Mouse (Mus musculus): ENCODE results near the gene Bicdl1. TPM values are rescaled to one million over a fixed set of nuclear protein-coding genes. Genes with fewer than 3 reads are reported as not detected.

Gene Bicdl1
- polyA plus RNA-seq, 1 experiment from 2014 or later = 10.7 TPM

DNA sequence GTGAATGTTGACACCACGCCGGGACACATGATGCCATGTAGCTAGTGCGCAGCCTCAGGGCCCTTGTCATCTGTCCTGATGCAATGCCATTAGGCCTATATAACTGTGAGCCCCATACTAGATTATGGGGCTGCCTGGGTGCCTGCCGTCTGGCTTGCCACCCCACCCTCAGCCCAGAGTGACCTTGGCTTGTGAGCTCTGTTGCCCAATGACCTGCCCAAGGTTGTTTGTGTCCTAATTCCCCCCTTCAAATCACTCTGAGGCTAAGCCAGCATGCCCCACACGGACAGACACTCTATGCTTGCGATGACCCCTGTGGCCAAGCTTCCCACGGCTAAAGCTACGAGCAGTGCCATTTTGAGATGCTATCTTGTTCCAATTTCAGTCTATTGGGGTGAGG lies 81.7 kb downstream of the Bicdl1 start:
- H3K9ac ChIP-seq = no peak overlapping the region

DNA sequence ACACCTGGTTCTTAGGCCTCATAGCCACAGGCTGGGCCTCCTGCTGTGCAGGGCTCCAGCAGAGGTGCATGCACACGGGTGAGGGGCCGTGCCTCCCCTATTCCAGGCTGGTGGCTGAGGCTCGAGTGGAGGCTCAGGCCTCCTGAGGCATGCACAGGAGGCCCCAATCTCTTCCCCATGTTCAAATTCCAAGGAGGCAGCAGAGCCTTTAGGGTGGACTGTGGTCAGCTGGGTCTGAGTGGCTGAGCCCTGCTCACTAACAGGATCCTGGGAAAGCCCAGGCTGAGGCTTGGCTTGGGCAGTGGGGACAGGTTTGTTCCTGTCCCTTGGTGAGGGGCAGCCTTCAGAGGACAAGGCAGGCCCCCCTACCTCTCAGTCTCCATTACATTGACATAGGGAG lies 82.5 kb downstream of the Bicdl1 start:
- Histone ChIP-seq H3K36me3 (ENCODE audit: insufficient read depth) (peaks cover 39% of the 10 kb centered on the region), H3K27me3 (ENCODE audit: insufficient read depth, low read length) (no peaks in the 10 kb centered on the region), H3K4me1 (ENCODE audit: insufficient read depth) (no peaks in the 10 kb centered on the region), H3K4me3 (ENCODE audit: low read depth, low read length) (no peak overlapping the region), H3K4me2 (no peak overlapping the region), H3K27ac (ENCODE audit: low read depth) (no peak overlapping the region), H3K9ac (no peak overlapping the region), H3K9me3 (ENCODE audit: low read depth, low read length) (no peaks in the 10 kb centered on the region)
- no peak for ATAC-seq (ENCODE audit: insufficient read depth)
- DNase-seq = no peak
- 66% methylated on average over 3 of the region's 3 CpGs for WGBS
- no peak for TF ChIP-seq CTCF (IDR thresholded peaks at IDR 0.05; ENCODE audit: low read depth)

More for the DNA sequence above, 81.7 kb downstream of the Bicdl1 start:
- Histone ChIP-seq H3K4me3 (ENCODE audit: low read depth, low read length) (no peak overlapping the region), H3K4me1 (ENCODE audit: insufficient read depth) (no peaks in the 10 kb centered on the region), H3K27me3 (ENCODE audit: insufficient read depth, low read length) (no peaks in the 10 kb centered on the region), H3K27ac (ENCODE audit: low read depth) (no peak overlapping the region), H3K4me2 (no peak overlapping the region), H3K9me3 (ENCODE audit: low read depth, low read length) (no peaks in the 10 kb centered on the region), H3K36me3 (ENCODE audit: insufficient read depth) (peaks cover 31% of the 10 kb centered on the region)
- TF ChIP-seq CTCF (IDR thresholded peaks at IDR 0.05; ENCODE audit: low read depth) = no peak
- ATAC-seq (ENCODE audit: insufficient read depth) = no peak
- 80% methylated on average over 8 of the region's 8 CpGs for WGBS
- no peak for DNase-seq

DNA sequence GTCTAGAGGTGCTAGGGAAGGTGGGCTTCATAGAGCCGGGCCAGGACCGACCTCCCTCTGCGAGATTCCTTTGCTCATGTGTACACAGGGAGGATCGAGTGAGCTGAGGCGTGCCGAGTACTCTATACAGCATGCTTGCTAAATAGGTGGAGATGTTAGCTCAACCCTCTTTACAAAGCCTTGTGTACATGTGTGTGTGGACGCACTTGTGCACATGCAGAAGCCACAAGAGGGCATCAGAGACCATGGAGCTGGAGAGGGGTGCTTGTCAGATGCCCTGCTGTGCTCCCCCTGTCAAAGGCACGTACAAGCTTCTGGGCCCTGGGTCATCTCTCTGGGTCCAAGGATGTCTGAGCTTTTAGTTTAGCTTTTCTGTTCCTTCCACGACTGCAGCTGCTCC lies 87.2 kb downstream of the Bicdl1 start:
- H3K4me1 ChIP-seq (ENCODE audit: insufficient read depth) = no peaks in the 10 kb centered on the region
- ATAC-seq (ENCODE audit: insufficient read depth) = no peak
- H3K4me2 ChIP-seq = no peak overlapping the region
- peak; percentile 33; the same call in 1 of the 2 replicates for TF ChIP-seq CTCF (IDR thresholded peaks at IDR 0.05; ENCODE audit: low read depth)
- H3K9ac ChIP-seq = no peak overlapping the region
- no peak for DNase-seq
- no peak overlapping the region for H3K4me3 ChIP-seq (ENCODE audit: low read depth, low read length)
- peaks cover 82% of the 10 kb centered on the region for H3K36me3 ChIP-seq (ENCODE audit: insufficient read depth)
- H3K9me3 ChIP-seq (ENCODE audit: low read depth, low read length) = no peaks in the 10 kb centered on the region
- WGBS = 75% methylated on average over 9 of the region's 9 CpGs
- H3K27me3 ChIP-seq (ENCODE audit: insufficient read depth, low read length) = no peaks in the 10 kb centered on the region
- H3K27ac ChIP-seq (ENCODE audit: low read depth) = no peak overlapping the region

DNA sequence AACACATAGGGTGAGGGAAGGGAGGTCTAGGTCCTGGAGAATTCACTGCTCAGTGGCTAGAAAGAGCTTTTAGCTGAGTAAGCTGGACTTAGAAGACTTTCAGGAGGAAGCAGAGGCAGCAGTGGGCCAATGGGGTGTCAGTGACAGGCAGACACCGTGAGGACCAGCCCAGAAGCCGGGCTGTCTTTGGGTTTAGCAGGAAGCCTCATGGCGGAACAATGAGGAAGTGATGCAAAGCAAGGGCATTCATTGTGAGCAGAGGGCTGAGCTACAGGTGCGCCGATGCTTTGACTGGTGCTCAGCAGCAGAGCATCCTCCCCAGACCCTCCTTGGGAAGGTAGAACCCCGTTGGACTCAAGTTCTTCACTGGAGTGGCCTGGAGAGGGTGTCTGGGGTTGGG lies 95.9 kb downstream of the Bicdl1 start:
- Histone ChIP-seq H3K4me3 (ENCODE audit: low read depth, low read length) (no peak overlapping the region), H3K9ac (no peak overlapping the region), H3K4me2 (no peak overlapping the region), H3K9me3 (ENCODE audit: low read depth, low read length) (no peaks in the 10 kb centered on the region), H3K27me3 (ENCODE audit: insufficient read depth, low read length) (no peaks in the 10 kb centered on the region), H3K4me1 (ENCODE audit: insufficient read depth) (peaks cover 8% of the 10 kb centered on the region), H3K27ac (ENCODE audit: low read depth) (no peak overlapping the region), H3K36me3 (ENCODE audit: insufficient read depth) (peaks cover 46% of the 10 kb centered on the region)
- DNase-seq = no peak
- ATAC-seq (ENCODE audit: insufficient read depth) = no peak
- WGBS = 48% methylated on average over 6 of the region's 6 CpGs
- no peak for TF ChIP-seq CTCF (IDR thresholded peaks at IDR 0.05; ENCODE audit: low read depth)

DNA sequence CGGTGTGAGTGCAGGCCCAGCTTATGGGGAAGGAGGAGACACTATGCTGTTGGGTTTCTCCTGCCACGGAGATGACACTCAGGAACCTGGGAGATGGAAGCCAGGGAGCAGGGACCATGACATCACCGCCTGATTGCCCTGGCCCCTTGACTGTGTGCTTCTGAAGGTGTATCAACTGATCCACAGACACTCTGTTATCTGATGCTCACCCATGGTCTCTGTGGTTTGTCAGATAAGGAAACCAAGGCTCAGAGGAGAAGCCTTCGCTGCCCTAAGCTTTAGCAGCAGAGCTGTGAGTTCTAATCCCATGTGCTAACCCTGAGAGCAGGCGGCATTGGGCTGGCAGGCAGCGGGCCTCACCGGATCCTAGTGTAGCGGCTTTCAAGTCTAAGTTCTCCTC lies 97.4 kb downstream of the Bicdl1 start:
- H3K27me3 ChIP-seq (ENCODE audit: insufficient read depth, low read length) = no peaks in the 10 kb centered on the region
- H3K9ac ChIP-seq = no peak overlapping the region
- no peak for TF ChIP-seq CTCF (IDR thresholded peaks at IDR 0.05; ENCODE audit: low read depth)
- 0 out of 2 replicates have a peak overlapping the region, but pooled peaks have one; percentile 84 for H3K4me3 ChIP-seq (ENCODE audit: low read depth, low read length)
- H3K9me3 ChIP-seq (ENCODE audit: low read depth, low read length) = no peaks in the 10 kb centered on the region
- DNase-seq (no peak), ATAC-seq (ENCODE audit: insufficient read depth) (no peak)
- no peak overlapping the region for H3K27ac ChIP-seq (ENCODE audit: low read depth)
- WGBS = 86% methylated on average over 8 of the region's 8 CpGs
- peaks cover 31% of the 10 kb centered on the region for H3K36me3 ChIP-seq (ENCODE audit: insufficient read depth)
- peaks cover 8% of the 10 kb centered on the region for H3K4me1 ChIP-seq (ENCODE audit: insufficient read depth)
- no peak overlapping the region for H3K4me2 ChIP-seq

DNA sequence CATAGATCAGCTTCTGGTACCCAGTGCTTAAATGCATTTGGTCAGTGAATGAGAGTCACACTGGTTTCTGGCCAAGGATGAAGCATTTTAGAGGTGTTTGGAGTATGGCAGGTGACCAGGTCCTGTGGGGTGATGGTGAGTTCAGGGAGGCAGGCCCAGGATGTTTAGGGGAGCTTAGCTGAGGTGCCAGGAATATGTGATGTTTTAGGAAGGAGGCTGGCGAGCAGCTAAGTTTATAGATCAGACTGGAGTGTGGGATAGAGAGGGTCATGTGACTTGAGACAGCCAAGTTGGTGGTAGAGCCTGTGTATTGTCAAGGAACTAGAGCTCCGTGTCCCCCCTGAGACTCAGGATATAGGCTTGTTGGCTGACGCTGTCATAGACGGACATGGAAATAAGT lies 98.4 kb downstream of the Bicdl1 start:
- Histone ChIP-seq H3K4me2 (peak overlapping the region; percentile 75), H3K36me3 (ENCODE audit: insufficient read depth) (peaks cover 21% of the 10 kb centered on the region; the same call in 1 of the 2 replicates), H3K4me1 (ENCODE audit: insufficient read depth) (peaks cover 8% of the 10 kb centered on the region), H3K9ac (peak overlapping the region; percentile 89), H3K4me3 (ENCODE audit: low read depth, low read length) (peak overlapping the region; percentile 84), H3K9me3 (ENCODE audit: low read depth, low read length) (no peaks in the 10 kb centered on the region), H3K27ac (ENCODE audit: low read depth) (peak overlapping the region; percentile 13; the same call in 1 of the 2 replicates), H3K27me3 (ENCODE audit: insufficient read depth, low read length) (no peaks in the 10 kb centered on the region)
- WGBS = 40% methylated on average over 4 of the region's 4 CpGs
- no peak for TF ChIP-seq CTCF (IDR thresholded peaks at IDR 0.05; ENCODE audit: low read depth)
- DNase-seq (peak; percentile 13), ATAC-seq (ENCODE audit: insufficient read depth) (0 out of 2 replicates have a peak, but pooled peaks have one; percentile 0)

DNA sequence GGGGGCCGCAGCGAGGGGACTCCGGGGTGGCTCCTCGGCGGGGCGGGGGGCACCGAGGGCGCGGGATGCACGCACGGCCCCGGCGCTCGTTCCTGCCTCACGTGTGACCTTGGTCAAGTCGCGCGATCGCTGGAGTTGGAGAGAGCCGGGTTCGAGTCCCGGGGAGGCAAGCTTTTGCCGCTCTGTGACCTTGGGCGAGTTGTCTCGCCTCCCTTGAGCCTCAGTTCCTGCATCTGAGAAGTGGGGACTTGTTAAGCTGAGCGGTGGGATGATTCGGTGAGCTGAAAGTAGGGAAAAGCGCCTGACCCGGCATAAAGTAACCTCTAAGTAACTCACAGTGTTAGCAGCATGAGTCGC lies 99.1 kb downstream of the Bicdl1 start:
- peak overlapping the region; percentile 75 for H3K4me2 ChIP-seq
- H3K4me1 ChIP-seq (ENCODE audit: insufficient read depth) = peaks cover 8% of the 10 kb centered on the region
- DNase-seq (peak; percentile 55), ATAC-seq (ENCODE audit: insufficient read depth) (peak; percentile 22)
- peaks cover 14% of the 10 kb centered on the region; the same call in 1 of the 2 replicates for H3K36me3 ChIP-seq (ENCODE audit: insufficient read depth)
- H3K4me3 ChIP-seq (ENCODE audit: low read depth, low read length) = peak overlapping the region; percentile 84
- H3K9ac ChIP-seq = peak overlapping the region; percentile 89
- 1% methylated on average over 30 of the region's 30 CpGs for WGBS
- no peaks in the 10 kb centered on the region for H3K27me3 ChIP-seq (ENCODE audit: insufficient read depth, low read length)
- no peak for TF ChIP-seq CTCF (IDR thresholded peaks at IDR 0.05; ENCODE audit: low read depth)
- peak overlapping the region; percentile 77 for H3K27ac ChIP-seq (ENCODE audit: low read depth)
- no peaks in the 10 kb centered on the region for H3K9me3 ChIP-seq (ENCODE audit: low read depth, low read length)

All from lung, embryonic 14.5 days (tissue).